Mouse (Mus musculus): ENCODE results near the gene Ufm1.

Gene Ufm1

DNA sequence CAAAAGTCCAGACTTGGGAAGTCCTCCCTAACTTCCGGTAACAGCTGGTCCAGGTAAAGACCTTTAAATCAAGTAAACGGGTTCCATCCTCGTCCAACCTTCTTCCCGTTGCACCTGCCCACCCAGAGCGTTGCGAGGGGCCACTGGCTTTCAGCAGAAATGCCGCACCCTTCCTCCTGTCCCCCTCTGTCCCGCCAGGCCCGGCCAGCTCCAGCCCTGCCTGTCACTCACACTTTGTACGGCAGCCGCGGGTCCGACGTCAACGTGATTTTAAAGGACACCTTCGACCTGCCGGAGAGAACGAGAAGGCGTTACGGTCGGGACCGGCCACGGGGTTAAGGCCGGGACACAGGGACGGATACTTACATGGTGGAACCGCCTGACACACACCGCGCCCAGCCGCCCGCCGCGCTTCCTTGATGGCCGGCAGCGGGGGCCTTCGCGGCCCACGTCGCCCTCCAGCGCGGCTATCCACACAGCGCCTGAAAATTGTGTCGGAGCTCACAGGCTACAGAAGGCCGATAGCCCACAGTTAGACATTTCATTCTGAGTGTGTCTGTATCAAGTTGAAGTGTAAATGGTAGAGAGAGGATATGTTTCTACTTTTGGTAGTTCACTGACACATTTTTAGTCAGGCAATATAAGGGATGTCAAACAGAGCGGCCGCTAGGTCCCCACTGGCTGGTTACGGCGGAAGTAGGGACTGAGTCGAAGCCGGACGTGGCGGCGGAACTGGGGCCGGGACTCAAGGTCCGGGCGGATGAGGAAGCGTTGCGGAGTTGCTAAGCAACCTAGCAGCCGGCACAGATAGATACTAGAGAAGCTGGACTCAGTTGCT lies at the start of gene Ufm1:
TSS of gene Ufm1 (minus strand) at position 448 of the 838 bp plus-strand sequence.
- DNase-seq (ENCODE audit: low read depth), result peak; percentile 92

GRCm38 (mm10) chr3:53890619-53891540 lies 27.2 kb upstream of the Ufm1 start:
- DNase-seq (ENCODE audit: low read depth), result no peak

DNA sequence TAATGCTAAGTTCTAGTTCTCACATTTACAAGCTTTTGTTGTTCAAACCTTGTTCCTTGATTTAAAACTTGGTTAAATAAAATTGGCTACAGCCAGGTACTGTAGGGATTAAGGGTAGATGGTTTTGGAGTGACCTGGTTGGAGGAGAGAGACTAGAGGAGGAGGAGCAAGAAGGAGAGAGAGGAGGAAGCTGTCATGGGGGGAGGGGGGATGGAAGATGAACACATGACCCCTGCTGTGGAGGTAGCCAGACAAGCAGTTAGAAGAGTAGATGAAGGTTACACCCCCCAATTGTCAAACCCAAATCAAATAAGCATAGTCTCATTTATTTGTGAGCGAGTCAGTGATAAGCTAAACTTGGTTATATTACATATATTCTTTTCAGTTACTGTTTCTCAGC lies 8.0 kb upstream of the Ufm1 start:
- DNase-seq (ENCODE audit: low read depth), result no peak

- DNase-seq (ENCODE audit: low read depth), result no peak
Observed at GRCm38 (mm10) chr3:53870482-53870881, 6.9 kb upstream of the Ufm1 start.

GRCm38 (mm10) chr3:53869263-53869662 lies 5.6 kb upstream of the Ufm1 start:
- DNase-seq (ENCODE audit: low read depth), result no peak

DNA sequence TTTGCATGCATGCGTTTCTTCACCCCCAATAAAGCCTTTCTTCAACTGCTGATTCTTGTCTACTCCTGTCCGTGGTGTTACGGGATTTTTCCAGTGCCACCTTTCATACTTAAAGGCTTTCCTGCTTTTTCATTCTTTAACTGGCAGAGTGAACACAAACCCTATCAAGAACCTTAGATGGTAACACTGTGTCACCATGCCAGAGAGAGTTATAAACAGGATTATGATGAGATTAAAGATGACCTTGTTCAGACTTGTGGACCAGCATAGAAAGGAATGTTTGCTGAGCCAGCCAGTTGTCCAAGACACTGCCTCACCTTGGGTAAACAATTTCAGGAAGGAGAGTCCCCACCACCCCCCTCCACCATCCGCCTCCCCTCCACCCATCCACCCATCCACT lies 4.6 kb upstream of the Ufm1 start:
- no peak for DNase-seq (ENCODE audit: low read depth)

DNA sequence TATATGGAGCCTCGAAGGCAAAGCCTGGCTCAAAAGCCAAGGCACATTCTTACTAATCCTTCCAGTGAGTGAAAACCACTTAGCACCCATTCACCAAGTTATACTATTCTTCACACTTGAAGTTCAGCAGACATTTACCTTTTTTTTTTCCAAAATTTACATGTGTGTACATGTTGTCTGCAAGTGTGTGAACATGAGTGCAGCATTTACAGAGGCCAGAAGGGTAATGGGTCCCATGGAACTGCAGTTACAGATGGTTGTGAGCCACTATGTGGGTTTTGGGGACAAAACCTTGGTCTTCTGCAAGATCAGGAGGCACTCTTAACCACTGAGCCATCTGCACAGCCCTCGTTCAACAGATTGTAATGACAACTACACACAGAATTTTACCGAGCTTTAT lies 8.8 kb downstream of the Ufm1 start:
- DNase-seq (ENCODE audit: low read depth), result no peak

DNA sequence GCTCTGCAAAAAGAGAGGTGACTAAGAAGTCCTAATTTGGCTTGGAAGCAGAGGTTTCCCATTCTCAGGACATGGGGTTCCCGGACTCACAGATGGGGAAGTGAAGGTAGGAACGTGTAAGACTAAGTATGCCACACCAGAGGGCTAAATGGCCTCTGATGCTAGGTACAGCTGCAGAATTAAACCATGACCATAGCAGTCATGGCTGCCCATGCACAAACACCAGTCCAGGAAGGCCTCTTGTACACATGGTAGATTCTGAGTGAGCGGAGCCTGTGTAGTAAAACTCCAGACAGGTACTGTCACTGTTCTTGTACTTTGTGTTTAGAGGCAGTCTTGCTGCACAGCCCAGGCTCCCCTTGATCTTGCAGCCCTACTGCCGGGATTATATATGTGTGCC lies 9.4 kb downstream of the Ufm1 start:
- DNase-seq (ENCODE audit: low read depth), result no peak

GRCm38 (mm10) chr3:53848262-53848661 lies 15.4 kb downstream of the Ufm1 start:
- DNase-seq (ENCODE audit: low read depth), result no peak

GRCm38 (mm10) chr3:53847726-53848125 lies 15.9 kb downstream of the Ufm1 start:
- no peak for DNase-seq (ENCODE audit: low read depth)

DNA sequence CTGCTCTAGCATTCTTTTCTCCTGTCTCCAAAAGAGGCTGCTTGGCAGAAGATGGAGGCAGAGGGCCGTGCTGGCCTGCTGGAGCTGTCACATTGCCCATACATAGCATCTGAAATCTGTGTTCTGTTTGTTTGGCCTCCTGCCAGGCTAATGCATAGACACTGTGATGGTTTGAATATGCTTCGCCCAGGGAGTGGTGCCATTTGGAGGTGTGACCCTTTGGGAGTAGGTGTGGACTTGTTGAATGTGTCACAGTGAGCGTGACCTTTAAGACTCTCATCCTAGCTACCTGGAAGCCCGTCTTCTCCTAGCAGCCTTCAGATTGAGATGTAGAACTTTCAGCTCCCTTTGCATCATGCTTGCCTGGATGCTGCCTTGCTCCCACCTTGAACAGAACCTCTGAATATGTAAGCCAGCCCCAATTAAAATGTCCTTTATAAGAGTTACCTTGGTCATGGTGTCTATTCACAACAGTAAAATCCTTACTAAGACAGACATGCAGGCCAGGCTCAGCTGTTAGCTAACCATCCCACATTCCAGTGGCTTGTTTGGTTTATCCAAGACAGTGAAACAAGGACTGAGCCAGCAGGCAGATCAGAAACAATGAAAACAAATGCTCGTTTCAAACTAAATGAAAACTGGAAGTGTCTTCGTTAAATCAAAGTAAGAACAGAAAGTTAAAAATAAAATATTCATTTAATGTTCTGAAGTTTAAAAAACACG lies 17.3 kb downstream of the Ufm1 start:
- no peak for DNase-seq (ENCODE audit: low read depth)

GRCm38 (mm10) chr3:53844786-53845185 lies 18.8 kb downstream of the Ufm1 start, which contains the start of gene Gm10985:
TSS of gene Gm10985 (plus strand) at chr3:53845086.
- no peak for DNase-seq (ENCODE audit: low read depth)

GRCm38 (mm10) chr3:53834238-53834637 lies 29.4 kb downstream of the Ufm1 start:
- no peak for DNase-seq (ENCODE audit: low read depth)

GRCm38 (mm10) chr3:53813421-53813977 lies 50.1 kb downstream of the Ufm1 start:
- DNase-seq (ENCODE audit: low read depth), result no peak
